Mouse (Mus musculus) liver, embryonic 14 days (tissue): ENCODE results near the gene Fermt3. TPM values are rescaled to one million over a fixed set of nuclear protein-coding genes. Genes with fewer than 3 reads are reported as not detected.

Experiments used
- polyA plus RNA-seq: library from polyadenylated mRNA; depleted of rRNA; stranded (reverse); fragments of >200 nt; gene quantifications from 2 replicates; pipeline ENCODE4 v1.2.3, GENCODE M21; 2012; rRNA removed

The Fermt3 gene
- 51.7 and 61.6 TPM in 2 replicates for polyA plus RNA-seq

DNA sequence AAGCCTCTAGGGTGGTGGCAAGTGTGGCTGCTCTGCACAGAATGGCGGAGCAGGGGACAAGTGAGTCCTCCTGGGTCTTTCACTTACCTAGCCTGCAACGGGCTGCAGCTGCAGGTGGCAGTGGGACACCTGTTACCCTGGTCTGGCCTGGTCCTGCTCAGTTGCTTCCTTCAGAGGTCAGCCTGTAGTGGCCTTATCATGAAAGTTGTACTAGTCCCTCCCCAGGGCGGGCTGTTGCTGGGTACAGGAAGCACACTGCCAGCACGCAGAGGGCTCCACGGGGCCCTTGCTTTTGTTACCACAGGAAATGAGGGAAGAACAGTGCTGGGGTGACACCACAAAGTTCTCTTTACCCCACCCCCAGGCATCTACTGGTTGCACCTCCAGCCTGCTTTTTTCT lies at the start of gene Fermt3:
Gene Fermt3, minus strand, starts transcription at position 279 of the 400 bp plus-strand sequence.

DNA sequence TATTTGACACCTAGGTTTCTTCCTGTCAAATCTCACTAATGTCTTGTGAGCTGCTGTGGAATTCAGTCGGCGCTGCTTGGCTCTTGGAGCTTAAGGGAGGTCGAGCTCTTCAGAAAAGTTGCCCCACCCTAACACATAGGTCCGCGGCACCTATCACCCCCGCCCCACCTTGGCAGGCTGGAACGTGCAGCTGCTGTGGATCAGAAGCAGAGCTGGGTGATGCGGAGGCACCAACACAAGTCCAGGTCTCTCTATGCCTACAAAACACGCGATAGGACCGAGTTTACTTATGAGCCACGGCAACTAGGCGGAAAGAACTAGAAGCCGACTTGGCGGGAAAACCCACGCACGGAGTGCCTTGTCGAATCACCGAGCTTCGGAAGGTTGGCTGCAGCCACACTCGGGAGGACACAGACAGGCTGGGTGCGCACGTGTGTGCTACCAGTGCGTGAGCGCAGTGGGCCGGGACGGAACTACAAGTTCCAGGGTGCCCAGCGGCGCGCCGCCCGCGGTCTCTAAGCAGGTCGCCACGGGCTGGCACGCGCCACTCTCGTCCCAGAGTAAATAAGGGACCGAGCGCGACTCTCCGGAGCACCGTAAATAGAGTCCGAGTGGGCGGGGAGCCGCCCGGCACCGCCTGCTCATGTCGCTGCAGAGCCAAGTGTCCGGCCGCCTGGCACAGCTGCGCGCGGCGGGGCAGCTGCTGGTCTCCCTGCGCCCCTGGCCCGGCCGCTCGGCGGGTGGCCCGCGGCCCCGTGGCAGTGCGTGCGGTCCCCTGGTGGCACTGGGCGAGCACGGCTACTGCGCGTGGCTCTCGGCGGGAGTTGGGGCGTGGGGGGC lies 37.2 kb upstream of the Fermt3 start, which contains the start of gene Macrod1:
Gene Macrod1, plus strand, starts transcription at position 563 of the 840 bp plus-strand sequence.

DNA sequence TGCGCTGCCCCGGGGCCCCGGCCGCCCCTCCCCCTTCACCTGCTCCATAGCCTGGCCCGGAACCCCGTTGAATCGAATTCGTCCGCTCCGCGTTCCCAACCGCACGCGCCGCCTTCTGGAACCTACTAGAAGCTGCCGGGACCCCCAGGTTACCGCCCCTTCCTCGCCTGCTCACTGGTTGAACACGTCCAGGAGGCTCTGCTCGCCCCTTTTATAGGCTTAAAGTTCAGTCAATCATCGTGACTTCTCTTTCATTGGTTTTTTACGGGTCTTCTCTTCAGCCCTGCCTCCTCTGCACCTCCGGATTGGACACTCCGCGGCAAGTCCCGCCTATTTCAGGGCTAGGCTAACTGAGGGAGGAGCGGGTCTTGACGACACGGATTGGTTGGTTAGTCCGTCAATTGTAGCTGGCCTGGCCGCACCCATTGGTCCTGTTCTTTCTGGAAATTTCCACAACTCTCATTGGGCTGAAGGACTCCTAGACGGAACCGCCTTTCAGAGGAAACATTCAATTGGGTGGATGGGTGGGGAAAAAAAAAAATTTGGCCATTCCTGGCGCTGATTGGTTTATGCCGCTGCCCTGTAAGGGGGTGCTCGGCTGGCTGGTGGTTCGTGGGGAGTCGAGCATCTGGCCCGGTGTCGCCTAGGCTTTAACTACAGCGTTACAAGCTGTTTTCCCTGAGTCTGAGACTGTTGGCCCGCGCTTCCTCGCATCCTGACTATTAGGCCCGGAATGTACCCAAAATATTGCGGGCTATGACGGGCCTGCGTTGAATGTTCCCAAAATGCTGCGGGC lies 20.8 kb upstream of the Fermt3 start, which contains the start of gene Stip1:
Gene Stip1, minus strand, starts transcription at position 127 of the 796 bp plus-strand sequence.

DNA sequence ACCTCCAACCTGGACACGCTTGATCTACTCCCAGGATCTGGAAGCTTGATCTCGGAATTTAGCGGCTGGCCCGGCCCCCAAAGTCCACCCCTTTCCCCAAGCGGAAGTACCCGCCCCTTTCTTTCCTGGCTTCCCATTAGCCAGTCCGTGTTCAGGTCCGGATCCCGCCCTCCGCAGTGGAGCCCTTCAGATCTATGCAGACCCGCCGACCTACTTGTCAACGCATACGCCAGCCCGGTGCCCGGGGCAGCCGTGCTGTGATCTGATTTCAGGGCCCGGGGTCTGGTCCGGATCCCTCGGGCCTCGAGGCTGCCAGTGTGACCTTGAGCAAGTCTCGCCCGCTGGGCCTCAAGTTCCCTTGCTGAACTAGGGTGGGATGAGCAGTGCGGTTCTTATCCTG lies 23.3 kb downstream of the Fermt3 start, which contains the start of the genes Nudt22 and Trpt1:
Gene Nudt22, minus strand, starts transcription at position 112 of the 400 bp plus-strand sequence.
Gene Trpt1, plus strand, starts transcription at position 126 of the 400 bp plus-strand sequence.

DNA sequence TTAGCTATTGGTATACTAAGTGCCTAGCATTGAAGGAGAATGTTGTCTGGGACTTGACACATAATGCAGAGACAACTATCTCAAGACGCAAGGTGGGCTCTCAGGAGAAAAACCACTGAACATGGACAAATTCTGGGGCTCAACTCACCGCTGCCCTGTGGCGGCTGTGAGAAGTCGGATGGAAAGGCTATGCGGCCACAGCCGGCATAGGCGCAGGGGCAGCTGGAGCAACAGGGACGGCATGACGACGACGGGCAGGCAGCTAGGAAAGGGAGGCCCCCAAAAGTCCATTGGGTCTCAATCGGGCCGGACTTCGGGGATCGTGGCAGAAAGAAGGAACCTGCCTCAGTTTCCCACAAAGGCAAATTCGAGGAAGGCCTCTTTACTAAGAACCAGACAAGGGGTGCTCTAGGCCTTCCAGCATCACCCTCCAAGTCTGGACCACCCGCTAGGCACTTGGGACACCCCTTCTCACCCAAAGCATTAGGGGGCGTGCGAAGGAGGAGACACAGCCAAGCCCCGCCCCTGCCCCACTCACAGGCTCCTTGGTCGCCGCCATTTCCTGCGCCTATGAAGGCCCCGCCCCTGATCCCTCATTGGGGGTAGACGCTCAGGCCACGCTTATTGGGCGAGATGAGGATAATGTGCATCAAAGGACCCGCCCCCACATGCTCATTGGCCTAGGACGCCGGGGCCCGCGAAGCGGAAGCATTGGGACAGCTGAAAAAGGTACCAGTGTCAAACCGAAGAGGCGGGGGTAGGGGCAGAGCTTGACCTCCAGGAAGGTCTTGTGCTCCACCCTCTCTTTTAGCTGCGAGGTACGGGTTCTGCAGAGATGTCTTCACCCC lies 27.0 kb downstream of the Fermt3 start, which contains the start of gene Dnajc4:
Gene Dnajc4, minus strand, starts transcription at position 562 of the 848 bp plus-strand sequence.

DNA sequence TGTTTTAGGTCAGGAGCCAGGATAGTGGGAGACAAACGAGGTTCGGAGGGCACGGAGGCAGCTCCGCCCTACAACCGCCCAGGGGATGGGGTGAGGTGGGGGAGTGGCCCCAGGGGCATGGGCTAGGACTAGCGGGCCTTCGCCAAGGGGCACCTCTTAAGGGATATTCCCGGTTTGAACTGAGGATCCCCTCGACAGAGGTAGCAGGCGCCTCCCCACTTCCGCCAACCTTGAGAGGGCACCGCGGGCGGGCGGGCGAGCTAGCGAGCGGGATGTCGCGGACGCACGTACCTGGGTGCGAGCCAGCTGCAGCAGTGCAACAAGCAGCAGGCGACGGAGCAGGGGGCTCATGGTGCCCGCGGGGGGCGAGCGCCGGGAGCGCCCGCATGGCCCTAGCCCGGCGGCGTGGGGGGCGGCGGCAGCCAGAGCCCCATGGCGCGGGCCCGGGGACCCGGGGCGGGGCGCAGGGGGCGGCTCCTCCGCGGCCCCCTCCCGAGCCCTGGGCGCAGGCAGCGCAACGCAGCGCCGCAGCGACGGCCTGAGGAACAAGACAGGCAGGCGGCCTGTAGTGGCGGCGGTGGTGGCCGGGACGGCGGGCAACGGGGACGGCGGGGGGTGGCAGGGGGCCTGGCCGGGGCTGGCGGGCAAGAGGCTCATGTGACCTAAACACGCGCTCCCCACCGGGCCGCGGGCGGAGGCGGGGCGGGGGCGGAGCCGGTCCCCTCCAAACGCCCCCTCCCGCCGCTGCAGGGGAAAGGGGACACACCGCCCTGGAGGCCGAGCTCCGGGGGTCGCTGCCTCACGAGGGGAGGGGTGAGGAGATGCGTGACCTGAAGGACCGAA lies 32.0 kb downstream of the Fermt3 start, which contains the start of gene Vegfb:
Gene Vegfb, minus strand, starts transcription at position 591 of the 843 bp plus-strand sequence.

DNA sequence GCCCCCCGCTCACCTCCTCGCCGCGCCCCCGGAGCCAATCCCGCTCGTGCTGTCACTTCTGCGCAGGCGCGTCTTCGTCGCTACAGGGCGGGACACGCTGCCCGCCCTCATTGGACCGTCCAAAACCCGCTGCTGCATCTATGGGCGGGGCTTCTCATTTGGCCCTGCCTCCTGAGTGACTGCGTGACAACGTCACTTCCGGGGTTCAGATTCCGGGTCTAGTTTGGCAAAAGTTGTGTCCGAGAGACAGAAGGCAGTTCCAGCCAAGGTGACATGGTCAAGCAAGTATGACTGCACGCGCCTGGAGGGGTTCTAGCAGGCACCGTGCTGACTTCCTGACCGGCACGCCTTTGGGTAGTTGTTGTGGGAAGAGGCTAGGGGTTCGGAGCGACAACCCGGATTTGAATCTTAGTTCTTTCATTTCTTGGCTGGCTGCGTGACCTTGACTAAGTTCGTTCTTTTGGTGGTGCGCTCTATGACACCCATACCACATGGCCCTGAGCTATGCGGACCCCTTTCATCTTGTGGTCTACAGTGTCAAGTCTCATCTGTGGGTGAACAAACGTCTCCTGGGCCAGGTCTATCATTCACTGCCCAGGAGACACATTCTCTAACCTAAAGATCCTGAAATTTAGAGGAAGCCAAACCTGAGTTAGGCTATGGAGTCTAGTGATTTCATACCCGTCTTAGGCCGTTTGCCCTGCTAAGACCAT lies 38.7 kb downstream of the Fermt3 start, which contains the start of gene Fkbp2:
Gene Fkbp2, minus strand, starts transcription at position 121 of the 713 bp plus-strand sequence.

DNA sequence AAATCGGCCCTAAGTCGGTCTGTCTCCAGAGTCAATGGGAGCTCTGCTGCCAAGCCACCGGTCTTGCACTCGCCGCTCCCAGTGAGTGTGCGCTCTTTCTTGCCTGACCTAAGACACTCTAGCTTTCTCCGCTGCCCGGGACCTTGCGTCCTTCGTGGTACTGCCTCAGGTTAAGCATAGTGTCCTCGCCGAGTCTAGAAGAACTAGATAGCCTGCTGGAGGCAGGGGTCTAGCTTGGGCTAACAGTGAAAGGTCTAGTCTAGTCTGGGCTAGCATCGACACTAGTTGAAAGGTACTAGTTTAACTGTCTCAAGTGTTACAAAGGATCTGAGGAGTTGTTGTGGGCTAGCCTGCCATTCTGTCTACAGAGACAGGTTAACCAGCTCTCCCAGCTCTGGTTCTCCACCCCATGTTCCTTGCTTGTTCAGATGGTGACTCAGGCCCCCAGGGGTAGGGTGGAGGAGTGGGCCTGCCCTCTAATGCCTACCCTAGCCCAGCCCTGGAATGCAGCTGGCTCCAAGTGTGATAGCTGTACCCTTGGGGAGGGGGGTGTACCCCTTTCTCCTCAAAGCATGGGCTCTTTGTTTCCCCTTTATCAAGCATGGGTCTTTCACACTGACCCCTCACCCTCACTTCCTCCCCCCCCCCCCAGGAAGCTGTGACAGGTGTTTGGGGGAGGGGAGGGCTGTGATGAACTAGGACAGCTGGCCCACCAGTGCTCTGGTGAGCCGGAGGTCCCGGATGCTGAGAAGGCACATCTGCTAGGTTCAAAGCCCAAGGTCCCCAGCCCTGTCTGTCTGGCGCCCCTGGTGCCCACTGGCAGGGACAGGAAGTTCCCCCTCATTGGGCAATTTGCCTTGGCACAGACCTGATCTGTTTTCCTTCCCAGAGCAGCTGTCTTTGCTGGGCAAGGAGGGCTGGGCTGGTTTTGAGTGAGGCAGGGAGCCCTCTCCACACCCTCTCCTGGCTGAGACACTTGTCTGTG lies 43.4 kb downstream of the Fermt3 start, which contains the start of gene Plcb3:
Gene Plcb3, minus strand, starts transcription at position 934 of the 985 bp plus-strand sequence.

DNA sequence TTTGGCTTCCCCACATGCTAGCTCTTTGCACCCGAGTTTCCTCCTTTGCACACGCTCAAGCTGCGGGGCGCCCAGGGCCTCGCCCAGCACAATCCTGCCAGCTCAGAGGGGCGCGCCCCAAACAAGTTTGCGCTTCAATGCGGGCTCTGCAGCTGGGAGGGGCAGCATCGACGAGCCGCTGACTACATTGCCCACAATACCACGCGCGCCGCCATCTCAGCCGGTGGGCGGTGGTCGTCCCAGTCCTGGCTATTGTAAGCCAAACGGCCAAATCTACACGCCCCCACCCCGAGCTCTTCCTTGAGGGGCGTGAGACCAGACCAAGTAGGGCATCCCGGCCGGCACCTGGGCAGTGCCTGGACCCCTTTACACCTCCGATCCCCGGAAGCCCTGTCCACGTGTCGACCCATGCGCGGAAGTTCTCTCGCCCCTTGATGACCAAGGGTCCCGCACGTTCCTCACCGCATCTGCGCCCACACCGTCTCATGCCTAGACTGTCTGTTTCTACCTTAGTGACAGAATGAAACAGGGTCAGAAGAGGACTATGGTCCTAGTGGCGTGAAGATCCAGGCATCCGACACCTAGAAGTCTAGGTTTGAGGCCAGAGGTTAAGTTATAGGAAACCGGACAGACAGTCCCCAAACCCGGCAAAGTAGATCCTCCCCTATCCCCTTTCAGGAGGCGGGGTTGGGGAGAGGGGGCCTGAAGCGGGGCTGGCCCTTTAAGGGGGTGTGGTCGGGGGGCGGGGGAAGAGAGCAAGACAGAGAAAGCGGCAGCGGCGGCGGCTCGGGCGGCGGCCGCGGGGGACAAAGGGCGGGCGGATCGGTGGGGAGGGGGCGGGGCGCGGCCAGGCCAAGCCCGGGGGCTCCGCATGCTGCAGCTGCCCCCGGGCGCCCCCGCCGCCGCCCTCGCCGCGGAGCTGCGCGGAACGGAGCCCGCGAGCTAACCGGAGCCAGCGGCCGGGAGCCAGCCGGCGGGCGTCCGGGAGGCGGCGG lies 44.8 kb downstream of the Fermt3 start, which contains the start of gene Ppp1r14b:
Gene Ppp1r14b, plus strand, starts transcription at position 758 of the 995 bp plus-strand sequence.

Other genes with a start within 250 kb of the Fermt3 start
- 3.1 and 3.2 TPM in 2 replicates for gene Rps6ka4, start 178.8 kb downstream of the Fermt3 start, polyA plus RNA-seq
- gene Ccdc88b, start 161.3 kb downstream of the Fermt3 start, polyA plus RNA-seq = 1.9 and 3.2 TPM in 2 replicates
- 65.8 and 73.0 TPM in 2 replicates for gene Trmt112, start 109.8 kb downstream of the Fermt3 start, polyA plus RNA-seq
- gene Prdx5, start 109.4 kb downstream of the Fermt3 start, polyA plus RNA-seq = 60.2 and 66.5 TPM in 2 replicates
- gene Esrra, start 97.7 kb downstream of the Fermt3 start, polyA plus RNA-seq = 5.8 and 6.3 TPM in 2 replicates
- gene Catsperz, start 94.1 kb downstream of the Fermt3 start, polyA plus RNA-seq = 0.17 and 0.29 TPM in 2 replicates
- gene Kcnk4, start 85.0 kb downstream of the Fermt3 start, polyA plus RNA-seq = 0.02 TPM in 1 of 2 replicates, not detected in the other
- 22.4 and 24.1 TPM in 2 replicates for gene Bad, start 77.6 kb downstream of the Fermt3 start, polyA plus RNA-seq
- 5.3 and 5.7 TPM in 2 replicates for gene Gpr137, start 77.0 kb downstream of the Fermt3 start, polyA plus RNA-seq
- 68.9 and 77.1 TPM in 2 replicates for gene Ppp1r14b, start 44.5 kb downstream of the Fermt3 start, polyA plus RNA-seq
- gene Plcb3, start 43.0 kb downstream of the Fermt3 start, polyA plus RNA-seq = 7.1 and 7.7 TPM in 2 replicates
- gene Fkbp2, start 39.0 kb downstream of the Fermt3 start, polyA plus RNA-seq = 52.6 and 54.0 TPM in 2 replicates
- 5.9 and 8.0 TPM in 2 replicates for gene Vegfb, start 31.8 kb downstream of the Fermt3 start, polyA plus RNA-seq
- gene Dnajc4, start 26.9 kb downstream of the Fermt3 start, polyA plus RNA-seq = 7.8 and 8.6 TPM in 2 replicates
- 5.8 and 6.5 TPM in 2 replicates for gene Nudt22, start 23.4 kb downstream of the Fermt3 start, polyA plus RNA-seq
- 1.7 and 1.9 TPM in 2 replicates for gene Trpt1, start 23.3 kb downstream of the Fermt3 start, polyA plus RNA-seq
- gene Stip1, start 20.5 kb upstream of the Fermt3 start, polyA plus RNA-seq = 90.9 and 96.6 TPM in 2 replicates
- 3.9 and 4.1 TPM in 2 replicates for gene Macrod1, start 37.3 kb upstream of the Fermt3 start, polyA plus RNA-seq
- 0.01 and 0.03 TPM in 2 replicates for gene Flrt1, start 86.3 kb upstream of the Fermt3 start, polyA plus RNA-seq
- gene Otub1, start 186.8 kb upstream of the Fermt3 start, polyA plus RNA-seq = 29.6 and 35.9 TPM in 2 replicates
- 256 and 259 TPM in 2 replicates for gene Cox8a, start 198.1 kb upstream of the Fermt3 start, polyA plus RNA-seq
- gene Naa40, start 221.7 kb upstream of the Fermt3 start, polyA plus RNA-seq = 14.9 and 18.8 TPM in 2 replicates
- gene Rcor2, start 247.9 kb upstream of the Fermt3 start, polyA plus RNA-seq = 1.8 and 2.3 TPM in 2 replicates